Mouse (Mus musculus): ENCODE measurements at regions not wholly inside any gene's neighbourhood (a gene's known extent, or its start where the extent isn't known, plus 50 kb on each side); places are given as distances from the start of the nearest gene placed in this dataset.

DNA sequence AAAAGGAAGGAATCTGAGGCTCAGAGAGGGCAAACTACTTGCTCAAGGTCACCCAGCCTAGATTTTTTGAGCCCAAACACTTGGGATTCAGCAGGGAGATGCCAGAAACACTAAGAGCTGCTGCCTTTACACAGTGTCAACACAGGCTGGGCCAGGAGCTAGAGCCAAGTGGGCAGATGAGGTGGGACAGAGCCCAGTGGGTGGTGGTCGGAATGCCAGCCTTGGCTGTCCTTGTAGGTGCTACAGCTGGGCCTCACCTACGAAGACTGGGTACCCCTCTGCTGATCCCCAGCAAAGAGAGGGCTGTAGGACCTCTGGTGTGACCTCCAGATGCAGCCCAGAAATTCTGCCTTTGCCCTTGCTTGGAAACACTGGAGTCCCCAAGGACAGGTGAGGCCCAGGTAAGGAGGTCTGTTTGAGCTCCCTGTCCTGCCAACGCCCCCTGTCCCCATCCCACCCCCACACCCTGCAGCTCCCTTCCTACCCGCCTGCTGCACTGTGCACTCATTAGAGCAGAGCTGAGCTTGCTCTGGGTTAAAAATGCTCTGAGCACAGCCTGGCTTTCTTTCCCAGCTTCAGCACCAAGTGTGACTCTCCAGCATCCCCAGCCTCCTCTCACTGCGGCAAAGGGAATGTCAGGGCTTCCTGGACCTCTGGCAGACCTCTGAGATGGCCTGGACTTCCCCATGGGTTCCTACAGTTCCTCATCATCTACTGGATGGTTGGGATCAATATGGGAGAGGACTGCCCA is 76.2 kb downstream of the Cstad start:
- TF ChIP-seq TAL1 (IDR thresholded peaks at IDR 0.05; ENCODE audit: low read length) (no peak), GATA1 (IDR thresholded peaks at IDR 0.05; ENCODE audit: low read length) (no peak)
- Histone ChIP-seq H3K4me1 (ENCODE audit: control insufficient read depth) (no peaks in the 10 kb centered on the region; the same call in 1 of the 2 replicates), H3K4me3 (replicated peaks) (no peak overlapping the region), H3K27me3 (ENCODE audit: control insufficient read depth) (peaks cover 10% of the 10 kb centered on the region), H3K36me3 (ENCODE audit: control insufficient read depth) (no peaks in the 10 kb centered on the region), H3K9me3 (ENCODE audit: control insufficient read depth, low read length) (no peaks in the 10 kb centered on the region)

- no peak overlapping the region for H3K4me3 ChIP-seq (replicated peaks)
- no peaks in the 10 kb centered on the region for H3K9me3 ChIP-seq (ENCODE audit: control insufficient read depth, low read length)
- no peaks in the 10 kb centered on the region for H3K36me3 ChIP-seq (ENCODE audit: control insufficient read depth)
- no peak for TF ChIP-seq GATA1 (IDR thresholded peaks at IDR 0.05; ENCODE audit: low read length)
- TF ChIP-seq TAL1 (IDR thresholded peaks at IDR 0.05; ENCODE audit: low read length), result no peak
- H3K4me1 ChIP-seq (ENCODE audit: control insufficient read depth), result no peaks in the 10 kb centered on the region; the same call in 1 of the 2 replicates
- H3K27me3 ChIP-seq (ENCODE audit: control insufficient read depth), result peaks cover 5% of the 10 kb centered on the region
Measured at GRCm38 (mm10) chr2:30667468-30667867, 72.6 kb downstream of the Cstad start.

DNA sequence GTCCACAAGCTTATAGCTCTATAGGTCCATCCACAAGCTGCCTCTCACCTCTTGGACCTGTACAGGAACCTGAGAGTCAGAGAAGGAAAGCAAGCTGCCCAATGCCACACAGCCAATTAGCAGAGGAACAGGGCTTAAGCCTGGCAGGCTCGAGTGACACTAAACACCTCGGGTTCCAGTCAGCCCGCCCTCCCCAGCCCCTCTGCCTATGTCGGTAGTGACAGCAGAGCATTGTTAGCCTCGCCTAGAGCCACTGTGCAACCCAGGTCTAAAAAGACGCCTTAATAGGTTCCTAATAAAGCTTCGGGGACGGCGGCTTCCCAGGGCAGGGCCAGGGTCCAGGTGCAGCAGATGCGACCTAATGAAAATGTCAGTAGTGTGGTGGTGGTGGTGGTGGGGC is 66.3 kb downstream of the Cstad start:
- Histone ChIP-seq H3K27me3 (ENCODE audit: control insufficient read depth) (peaks cover 22% of the 10 kb centered on the region), H3K4me1 (ENCODE audit: control insufficient read depth) (peaks cover 22% of the 10 kb centered on the region), H3K9me3 (ENCODE audit: control insufficient read depth, low read length) (no peaks in the 10 kb centered on the region), H3K36me3 (ENCODE audit: control insufficient read depth) (no peaks in the 10 kb centered on the region), H3K4me3 (replicated peaks) (no peak overlapping the region)
- TF ChIP-seq TAL1 (IDR thresholded peaks at IDR 0.05; ENCODE audit: low read length) (no peak), GATA1 (IDR thresholded peaks at IDR 0.05; ENCODE audit: low read length) (no peak)

DNA sequence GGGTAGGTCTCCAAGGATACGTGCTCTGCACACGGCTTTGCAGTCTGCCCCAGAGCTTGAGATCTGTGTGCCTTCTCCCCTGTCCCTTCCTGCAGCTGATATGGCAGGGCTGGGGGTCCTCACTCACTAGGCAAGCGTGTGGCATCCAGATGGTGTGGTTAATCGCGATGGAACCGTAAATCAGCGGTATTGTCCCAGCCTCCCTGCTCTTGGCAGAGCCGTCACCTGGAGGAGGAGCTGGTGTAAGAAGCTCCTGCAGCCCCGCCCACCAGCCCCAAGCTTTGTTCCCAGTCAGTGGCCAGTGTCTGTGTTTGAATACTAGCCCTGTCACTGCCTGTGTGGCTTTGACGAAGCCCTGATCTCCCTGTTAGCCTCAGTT is 65.8 kb downstream of the Cstad start:
- no peak for TF ChIP-seq TAL1 (IDR thresholded peaks at IDR 0.05; ENCODE audit: low read length)
- TF ChIP-seq GATA1 (IDR thresholded peaks at IDR 0.05; ENCODE audit: low read length), result no peak
- Histone ChIP-seq H3K27me3 (ENCODE audit: control insufficient read depth) (peaks cover 22% of the 10 kb centered on the region), H3K9me3 (ENCODE audit: control insufficient read depth, low read length) (no peaks in the 10 kb centered on the region), H3K36me3 (ENCODE audit: control insufficient read depth) (no peaks in the 10 kb centered on the region), H3K4me3 (replicated peaks) (no peak overlapping the region), H3K4me1 (ENCODE audit: control insufficient read depth) (peaks cover 22% of the 10 kb centered on the region)

- no peak overlapping the region for H3K4me3 ChIP-seq (replicated peaks)
- H3K4me1 ChIP-seq (ENCODE audit: control insufficient read depth), result peaks cover 22% of the 10 kb centered on the region
- H3K36me3 ChIP-seq (ENCODE audit: control insufficient read depth), result no peaks in the 10 kb centered on the region
- H3K27me3 ChIP-seq (ENCODE audit: control insufficient read depth), result peaks cover 22% of the 10 kb centered on the region
- TF ChIP-seq TAL1 (IDR thresholded peaks at IDR 0.05; ENCODE audit: low read length), result no peak
- TF ChIP-seq GATA1 (IDR thresholded peaks at IDR 0.05; ENCODE audit: low read length), result no peak
- no peaks in the 10 kb centered on the region for H3K9me3 ChIP-seq (ENCODE audit: control insufficient read depth, low read length)
Measured at GRCm38 (mm10) chr2:30659836-30660612, 65.2 kb downstream of the Cstad start.

DNA sequence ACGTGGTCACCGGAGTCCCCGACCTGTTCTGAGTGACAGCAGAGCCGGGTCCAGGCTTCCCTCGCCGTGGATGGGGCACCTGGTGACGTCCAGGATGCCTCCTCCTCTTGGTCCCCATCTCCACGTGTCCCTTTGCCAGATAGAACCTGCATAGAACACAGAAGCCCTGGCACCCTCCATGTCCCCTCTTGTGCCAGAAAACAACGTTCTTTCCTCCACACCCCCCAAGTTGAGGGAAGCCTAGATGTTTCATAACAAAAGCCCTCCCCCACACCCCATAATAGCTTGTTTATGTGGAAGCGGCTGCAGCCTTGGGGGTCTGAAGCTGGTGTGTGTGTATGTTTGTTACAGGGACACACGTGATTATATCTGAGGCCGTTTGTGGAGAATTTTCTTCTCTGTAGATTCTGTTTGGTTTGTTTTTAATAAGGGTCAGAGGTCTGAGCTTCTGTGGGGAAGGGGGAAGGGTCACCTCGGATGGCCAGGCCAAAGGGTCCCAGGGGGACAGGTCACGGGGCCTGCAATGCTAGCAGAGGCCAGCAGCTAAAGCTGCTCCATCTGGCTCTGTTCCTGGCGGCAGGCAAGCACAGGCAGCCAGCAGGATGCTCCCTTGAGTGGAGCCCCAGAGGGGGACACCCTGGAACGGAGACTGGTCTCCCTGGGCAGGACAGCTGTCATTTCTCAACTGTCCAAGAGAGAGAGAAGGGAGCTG is 64.2 kb downstream of the Cstad start:
- TF ChIP-seq GATA1 (IDR thresholded peaks at IDR 0.05; ENCODE audit: low read length), result no peak
- TF ChIP-seq TAL1 (IDR thresholded peaks at IDR 0.05; ENCODE audit: low read length), result no peak
- no peaks in the 10 kb centered on the region for H3K36me3 ChIP-seq (ENCODE audit: control insufficient read depth)
- peaks cover 22% of the 10 kb centered on the region for H3K4me1 ChIP-seq (ENCODE audit: control insufficient read depth)
- peak overlapping the region; percentile 70 for H3K4me3 ChIP-seq (replicated peaks)
- peaks cover 25% of the 10 kb centered on the region for H3K27me3 ChIP-seq (ENCODE audit: control insufficient read depth)
- no peaks in the 10 kb centered on the region for H3K9me3 ChIP-seq (ENCODE audit: control insufficient read depth, low read length)
